Mouse (Mus musculus) megakaryocyte-erythroid progenitor cell, adult 5-6 weeks (primary cell): Measurements from ENCODE around the gene Gm10668. TPM values are rescaled to one million over a fixed set of nuclear protein-coding genes. Genes with fewer than 3 reads are reported as not detected.
"Not testable (repeated sequence)": the region's sequence is repeated elsewhere in the genome, so short reads cannot be mapped to it uniquely, and the experiment has no call there.

Source experiments
- ATAC-seq: replicated peaks from 2 replicates; pipeline ENCODE4 v1.8.0; 2016; ENCODE audit warnings: mild to moderate bottlenecking, inconsistent platforms; ENCODE audit not compliant: severe bottlenecking, poor library complexity, low FRiP score, low TSS enrichment
- total RNA-seq, 2 experiments: library from RNA; stranded (forward) in 1 of 2; stranded (reverse) in 1 of 2; fragments of 200-1000, 215-1000 nt in 1 of 2; fragments of >200 nt in 1 of 2; fragmentation: Nextera tagmentation in 1 of 2; gene quantifications; 2 replicates each; pipeline ENCODE4 v1.2.3; 2014 to 2017

Gene Gm10668
- total RNA-seq (2014; fragmentation: Nextera tagmentation) (not detected in 2 replicates), total RNA-seq (2017) (not detected in 2 replicates)

GRCm38 (mm10) chr7:20730524-20730923, at the start of gene Gm10668:
Gm10668 (minus strand) TSS chr7:20730624.
- not testable (repeated sequence) for ATAC-seq

DNA sequence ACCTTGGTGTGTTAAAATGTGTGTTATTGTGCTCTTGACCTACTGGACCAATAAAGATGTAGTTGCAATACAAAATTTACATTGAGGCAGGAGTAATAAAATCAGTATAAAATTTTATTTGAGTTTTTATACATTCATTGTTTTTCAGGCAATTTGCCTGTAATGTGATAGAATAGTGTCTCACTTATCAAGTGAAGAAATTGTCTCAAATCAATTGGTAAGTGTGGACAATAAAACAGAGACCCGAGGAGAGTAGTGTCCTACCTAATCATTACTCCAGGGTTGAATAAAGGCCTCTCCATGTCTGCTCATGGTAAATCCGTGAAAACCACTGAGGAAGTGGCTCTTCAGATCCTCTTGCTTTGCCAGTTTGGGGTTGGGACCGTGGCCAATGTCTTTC, 40.5 kb upstream of the Gm10668 start, which contains the start of gene Vmn1r112:
TSS of gene Vmn1r112 (plus strand) at position 301 of the 400 bp plus-strand sequence.
- ATAC-seq, result not testable (repeated sequence)

DNA sequence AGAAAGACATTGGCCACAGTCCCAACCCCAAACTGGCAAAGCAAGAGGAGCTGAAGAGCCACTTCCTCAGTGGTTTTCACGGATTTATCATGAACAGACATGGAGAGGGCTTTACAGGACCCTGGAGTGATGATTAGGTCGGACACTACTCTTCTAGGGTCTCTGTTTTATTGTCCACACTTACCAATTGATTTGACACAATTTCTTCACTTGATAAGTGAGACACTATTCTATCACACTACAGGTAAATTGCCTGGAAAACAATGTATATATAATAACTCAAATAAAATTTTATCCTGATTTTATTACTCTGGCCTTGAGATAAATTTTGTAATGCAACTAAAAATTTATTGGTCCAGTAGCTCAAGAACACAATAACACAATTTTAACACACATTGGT, 27.3 kb downstream of the Gm10668 start, which contains the start of gene Vmn1r111:
TSS of gene Vmn1r111 (minus strand) at position 101 of the 400 bp plus-strand sequence.
- ATAC-seq, result not testable (repeated sequence)

Other genes with a start within 250 kb of the Gm10668 start
- not detected in 2 replicates for gene Vmn1r103, start 220.1 kb downstream of the Gm10668 start, total RNA-seq (2014; fragmentation: Nextera tagmentation)
- gene Vmn1r103, start 220.1 kb downstream of the Gm10668 start, total RNA-seq (2017), result not detected in 2 replicates
- gene Vmn1r104, start 196.8 kb downstream of the Gm10668 start, total RNA-seq (2014; fragmentation: Nextera tagmentation), result not detected in 2 replicates
- gene Vmn1r104, start 196.8 kb downstream of the Gm10668 start, total RNA-seq (2017), result not detected in 2 replicates
- gene Gm5726, start 184.9 kb downstream of the Gm10668 start, total RNA-seq (2014; fragmentation: Nextera tagmentation), result not detected in 2 replicates
- not detected in 2 replicates for gene Gm5726, start 184.9 kb downstream of the Gm10668 start, total RNA-seq (2017)
- not detected in 2 replicates for gene Gm4141, start 154.4 kb downstream of the Gm10668 start, total RNA-seq (2014; fragmentation: Nextera tagmentation)
- gene Gm4141, start 154.4 kb downstream of the Gm10668 start, total RNA-seq (2017), result not detected in 2 replicates
- not detected in 2 replicates for gene Gm4513, start 131.6 kb downstream of the Gm10668 start, total RNA-seq (2014; fragmentation: Nextera tagmentation)
- not detected in 2 replicates for gene Gm4513, start 131.6 kb downstream of the Gm10668 start, total RNA-seq (2017)
- gene Vmn1r107, start 61.7 kb downstream of the Gm10668 start, total RNA-seq (2014; fragmentation: Nextera tagmentation), result not detected in 2 replicates
- gene Vmn1r107, start 61.7 kb downstream of the Gm10668 start, total RNA-seq (2017), result not detected in 2 replicates
- gene Vmn1r111, start 27.4 kb downstream of the Gm10668 start, total RNA-seq (2014; fragmentation: Nextera tagmentation), result not detected in 2 replicates
- gene Vmn1r111, start 27.4 kb downstream of the Gm10668 start, total RNA-seq (2017), result not detected in 2 replicates
- not detected in 2 replicates for gene Vmn1r112, start 40.6 kb upstream of the Gm10668 start, total RNA-seq (2014; fragmentation: Nextera tagmentation)
- not detected in 2 replicates for gene Vmn1r112, start 40.6 kb upstream of the Gm10668 start, total RNA-seq (2017)
- not detected in 2 replicates for gene Vmn1r113, start 56.7 kb upstream of the Gm10668 start, total RNA-seq (2014; fragmentation: Nextera tagmentation)
- not detected in 2 replicates for gene Vmn1r113, start 56.7 kb upstream of the Gm10668 start, total RNA-seq (2017)
- gene Vmn1r114, start 81.6 kb upstream of the Gm10668 start, total RNA-seq (2014; fragmentation: Nextera tagmentation), result not detected in 2 replicates
- gene Vmn1r114, start 81.6 kb upstream of the Gm10668 start, total RNA-seq (2017), result not detected in 2 replicates
- gene Vmn1r115, start 114.4 kb upstream of the Gm10668 start, total RNA-seq (2014; fragmentation: Nextera tagmentation), result not detected in 2 replicates
- not detected in 2 replicates for gene Vmn1r115, start 114.4 kb upstream of the Gm10668 start, total RNA-seq (2017)
- not detected in 2 replicates for gene Vmn1r116, start 141.6 kb upstream of the Gm10668 start, total RNA-seq (2014; fragmentation: Nextera tagmentation)
- not detected in 2 replicates for gene Vmn1r116, start 141.6 kb upstream of the Gm10668 start, total RNA-seq (2017)
- not detected in 2 replicates for gene Vmn1r117, start 153.5 kb upstream of the Gm10668 start, total RNA-seq (2014; fragmentation: Nextera tagmentation)
- not detected in 2 replicates for gene Vmn1r117, start 153.5 kb upstream of the Gm10668 start, total RNA-seq (2017)
- not detected in 2 replicates for gene Vmn1r118, start 181.7 kb upstream of the Gm10668 start, total RNA-seq (2014; fragmentation: Nextera tagmentation)
- not detected in 2 replicates for gene Vmn1r118, start 181.7 kb upstream of the Gm10668 start, total RNA-seq (2017)